Mouse (Mus musculus) naive thymus-derived CD4-positive, alpha-beta T cell, adult 5 months (primary cell): Measurements from ENCODE around the gene Eif4g2. TPM values are rescaled to one million over a fixed set of nuclear protein-coding genes. Genes with fewer than 3 reads are reported as not detected.

Experiments used
- polyA plus RNA-seq: library from polyadenylated mRNA; unstranded; fragments of 100-300 nt; shearing (Covaris generic); gene quantifications from one replicate; pipeline ENCODE4 v1.2.1, GENCODE M21; 2017

Eif4g2 gene
- polyA plus RNA-seq: 1,174 TPM

GRCm38 (mm10) chr7:111082822-111083732 is at the start of gene Eif4g2:
Gene Eif4g2, minus strand, starts transcription at chr7:111083030.

GRCm38 (mm10) chr7:111028281-111029045 is 54.4 kb downstream of the Eif4g2 start, which contains the start of gene Ctr9:
Gene Ctr9, plus strand, starts transcription at chr7:111028951.

Other genes starting within 250 kb of the Eif4g2 start
- 13.9 TPM for gene Rnf141, start 238.6 kb downstream of the Eif4g2 start, polyA plus RNA-seq
- not detected for gene Lyve1, start 219.8 kb downstream of the Eif4g2 start, polyA plus RNA-seq
- 1.4 TPM for gene Mrvi1, start 100.6 kb downstream of the Eif4g2 start, polyA plus RNA-seq
- gene Ctr9, start 54.1 kb downstream of the Eif4g2 start, polyA plus RNA-seq: 54.8 TPM